Mouse (Mus musculus): Measurements from ENCODE around the gene Man2b1. TPM values are rescaled to one million over a fixed set of nuclear protein-coding genes. Genes with fewer than 3 reads are reported as not detected.
"Not testable (repeated sequence)": the region's sequence is repeated elsewhere in the genome, so short reads cannot be mapped to it uniquely, and the experiment has no call there.

Gene Man2b1
- total RNA-seq, 2 experiments from 2014 or later: 33.8 to 34.5 TPM

DNA sequence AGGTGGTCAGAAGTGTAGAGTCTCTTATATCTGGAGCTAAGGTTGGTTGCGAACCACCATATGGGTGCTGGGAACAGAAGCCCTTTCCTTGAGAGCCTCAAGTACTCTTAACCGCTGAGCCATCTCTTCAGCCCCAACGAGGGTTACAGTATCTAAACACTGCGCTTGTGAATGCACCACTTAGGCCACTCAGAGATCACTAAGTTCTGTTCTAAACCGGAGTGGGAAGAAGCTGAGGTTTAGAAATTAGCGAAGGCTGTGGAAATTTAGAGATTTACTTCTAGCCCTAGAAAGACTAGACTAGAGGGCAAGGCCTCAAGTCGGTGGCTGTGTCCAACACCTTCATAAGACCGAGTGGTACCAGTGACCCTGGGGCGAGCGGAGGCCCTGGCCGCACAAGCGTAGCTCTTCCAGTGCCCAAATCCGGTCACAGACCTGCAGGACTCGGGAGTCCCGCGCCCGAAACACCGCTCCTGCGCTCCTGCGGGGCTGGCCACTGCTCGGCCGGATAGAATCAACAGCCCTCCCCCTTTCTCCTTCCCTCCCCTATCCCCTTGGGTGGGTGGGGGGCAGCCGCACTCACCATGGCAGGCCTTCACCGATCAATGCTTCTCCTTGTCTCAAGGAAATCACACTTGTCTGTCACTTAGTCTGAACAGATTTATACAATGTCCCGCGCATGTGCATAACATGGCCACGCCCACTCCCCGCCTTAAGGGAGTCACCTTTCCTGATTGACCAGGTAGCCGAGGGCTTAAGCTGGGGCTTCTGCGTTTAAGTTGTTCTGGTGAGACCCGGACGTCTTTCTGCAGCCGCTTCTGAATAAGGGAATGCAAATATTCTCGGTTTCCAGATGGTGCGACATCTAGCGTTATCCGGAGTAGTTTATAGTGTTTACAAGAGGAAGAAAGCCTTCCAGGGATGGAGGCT, 36.2 kb downstream of the Man2b1 start:
- DNase-seq (ENCODE audit: low spot score in 2 of 2): peak; percentile 68 to 87

DNA sequence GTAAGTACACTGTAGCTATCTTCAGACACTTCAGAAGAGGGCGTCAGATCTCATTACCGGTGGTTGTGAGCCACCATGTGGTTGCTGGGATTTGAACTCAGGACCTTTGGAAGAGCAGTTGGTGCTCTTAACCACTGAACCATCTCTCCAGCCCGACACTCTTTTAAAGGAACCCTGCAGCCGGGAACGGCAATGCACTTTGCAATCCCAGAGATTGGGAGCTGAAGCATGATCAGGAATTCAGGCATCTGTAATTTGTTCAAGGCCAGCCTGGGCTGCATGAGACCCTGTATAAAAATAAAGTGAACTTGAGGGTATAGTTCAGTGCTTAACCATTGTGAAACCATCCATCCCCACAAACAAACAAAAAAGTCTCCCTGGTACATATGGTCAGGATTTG, 37.2 kb downstream of the Man2b1 start:
- not testable (repeated sequence) for DNase-seq (ENCODE audit: low spot score in 2 of 2)

DNA sequence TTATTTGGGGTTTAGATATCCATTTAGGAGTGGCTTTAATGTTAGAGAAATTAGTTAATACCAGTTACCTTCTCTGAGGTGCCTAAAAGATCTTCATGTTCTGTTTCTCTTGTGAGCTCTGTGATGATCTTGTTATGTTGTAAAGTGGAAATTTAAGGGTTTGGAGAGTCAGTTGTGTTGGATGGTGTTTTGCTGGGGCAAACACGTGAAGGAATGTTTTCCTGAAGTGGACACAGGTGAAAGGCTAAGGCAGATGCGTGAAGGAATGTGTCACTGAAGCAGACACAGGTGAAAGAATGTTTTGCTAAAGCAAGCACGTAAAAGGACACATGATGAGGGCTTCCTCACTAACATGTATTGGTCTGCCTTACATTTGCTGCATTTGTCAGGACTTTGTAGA, 39.9 kb downstream of the Man2b1 start, which contains the start of gene Zfp791:
Gene Zfp791 (minus strand): TSS at position 101 of the 400 bp plus-strand sequence.
- no peak for DNase-seq (ENCODE audit: low spot score in 2 of 2)

DNA sequence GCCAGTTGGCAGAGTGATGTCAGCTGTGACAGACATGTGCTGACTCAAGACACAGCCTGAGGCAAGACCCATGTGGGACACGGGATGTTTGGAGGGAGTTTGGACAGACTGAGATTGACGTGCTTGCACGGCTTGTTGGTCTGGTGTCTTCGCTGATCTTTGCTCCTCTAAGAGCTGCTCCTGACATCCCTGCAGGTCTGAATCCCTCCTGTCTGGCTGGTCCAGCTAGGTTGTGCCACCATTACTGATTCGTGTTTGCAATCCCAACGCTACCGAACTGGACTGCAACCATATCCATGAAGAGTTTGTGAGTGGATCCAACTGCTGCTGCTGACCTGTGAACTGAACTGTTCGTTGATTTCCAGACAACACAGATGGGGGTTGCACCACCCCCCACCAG, 40.6 kb downstream of the Man2b1 start:
- no peak for DNase-seq (ENCODE audit: low spot score in 2 of 2)

DNA sequence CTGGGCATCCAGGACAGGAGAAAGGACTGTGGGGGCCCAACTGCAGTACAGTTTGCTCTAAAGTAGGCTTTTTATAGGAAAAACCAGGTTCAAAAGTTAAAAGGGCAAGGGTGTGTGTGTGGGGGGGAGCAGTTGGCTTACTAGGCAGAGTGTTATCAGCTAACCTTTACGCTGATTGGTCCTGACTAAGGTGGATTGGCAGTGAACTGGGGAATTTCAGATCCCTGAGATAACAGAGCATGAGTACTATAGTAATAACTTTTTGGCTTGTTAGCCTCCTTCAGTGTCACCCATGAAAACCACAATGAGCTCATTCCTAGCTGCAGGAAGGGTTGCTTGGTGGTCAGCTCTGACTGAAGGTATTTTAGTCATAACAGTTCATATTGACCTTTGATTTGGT, 49.3 kb downstream of the Man2b1 start:
- no peak for DNase-seq (ENCODE audit: low spot score in 2 of 2)

DNA sequence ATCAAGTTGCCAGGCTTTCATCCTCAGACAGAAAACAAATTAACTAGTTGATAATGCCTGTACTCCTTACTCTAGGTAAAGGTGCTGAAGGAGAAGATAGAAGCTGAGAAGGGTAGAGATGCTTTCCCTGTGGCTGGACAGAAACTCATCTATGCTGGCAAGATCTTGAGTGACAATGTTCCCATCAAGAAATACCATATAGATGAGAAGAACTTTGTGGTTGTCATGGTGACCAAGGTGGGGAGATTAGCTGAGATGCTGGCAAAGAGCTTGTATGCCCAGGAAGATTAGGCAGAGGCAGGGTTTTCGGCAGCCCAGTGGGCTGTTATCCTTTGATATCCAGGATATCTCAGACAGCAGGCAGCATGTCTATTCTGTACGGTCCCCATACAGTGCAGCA, 52.6 kb downstream of the Man2b1 start:
- DNase-seq (ENCODE audit: low spot score in 2 of 2): not testable (repeated sequence)

DNA sequence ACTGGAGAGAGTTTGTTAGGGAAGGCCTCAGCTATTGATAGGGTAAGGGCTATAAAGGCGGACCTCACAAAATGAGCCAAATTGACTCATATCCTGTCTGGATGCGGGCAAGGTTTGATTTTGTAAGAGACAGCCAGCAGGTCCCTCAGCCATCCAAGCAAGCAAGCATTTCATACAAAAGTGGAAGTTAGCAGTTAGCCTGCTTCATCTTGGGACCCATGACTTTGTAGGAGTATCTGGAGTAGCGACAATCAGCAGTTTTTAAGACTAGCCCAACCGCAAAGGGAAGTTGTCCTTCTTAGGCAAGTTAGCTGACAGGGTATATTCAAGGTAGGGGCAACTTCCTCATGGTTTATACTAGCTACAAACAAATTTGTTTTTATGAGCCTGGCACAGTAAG, 59.4 kb downstream of the Man2b1 start:
- DNase-seq (ENCODE audit: low spot score in 2 of 2): no peak

Small RNA genes within 50 kb of the gene (microRNA-seq; reads per million reads assigned to microRNA genes)
- gene Gm23388 (0 to 0.20 reads per million in 2 experiments), gene Mir7070 (0.74 to 2.0 reads per million in 2 experiments)

Other genes with a start within 250 kb of the Man2b1 start
- gene Rad23a, start 242.6 kb upstream of the Man2b1 start, total RNA-seq (2021): 10 to 100 TPM; 63.8 to 77.0 TPM
- gene Calr, start 236.3 kb upstream of the Man2b1 start, total RNA-seq (2021): 100 to 1,000 TPM; 506 to 521 TPM
- gene Farsa, start 226.3 kb upstream of the Man2b1 start, total RNA-seq (2021): 10 to 100 TPM; 48.8 to 50.1 TPM
- gene Syce2, start 211.2 kb upstream of the Man2b1 start, total RNA-seq (2021): 10 to 100 TPM; 15.7 to 16.5 TPM
- 10 to 100 TPM; 38.3 to 38.5 TPM for gene Gcdh, start 189.3 kb upstream of the Man2b1 start, total RNA-seq (2021)
- gene Klf1, start 181.3 kb upstream of the Man2b1 start, total RNA-seq (2021): under 1 TPM in 1 of 2 experiments, not detected in 1; 0.27 TPM
- gene Dnase2a, start 174.7 kb upstream of the Man2b1 start, total RNA-seq (2021): 1 to 10 TPM; 2.8 to 5.1 TPM
- 10 to 100 TPM; 71.8 to 73.3 TPM for gene Mast1, start 145.9 kb upstream of the Man2b1 start, total RNA-seq (2021)
- 1 to 10 TPM in 1 of 2 experiments, under 1 TPM in 1; 0.87 to 1.1 TPM for gene Rtbdn, start 136.3 kb upstream of the Man2b1 start, total RNA-seq (2021)
- not detected for gene Gm49661, start 113.8 kb upstream of the Man2b1 start, total RNA-seq (2021)
- 100 to 1,000 TPM; 319 to 358 TPM for gene Prdx2, start 113.7 kb upstream of the Man2b1 start, total RNA-seq (2021)
- 10 to 100 TPM; 41.8 to 46.2 TPM for gene Rnaseh2a, start 113.5 kb upstream of the Man2b1 start, total RNA-seq (2021)
- 100 to 1,000 TPM; 102 to 103 TPM for gene Junb, start 104.6 kb upstream of the Man2b1 start, total RNA-seq (2021)
- 1 to 10 TPM; 8.1 to 9.5 TPM for gene Hook2, start 92.7 kb upstream of the Man2b1 start, total RNA-seq (2021)
- not detected for gene Best2, start 68.7 kb upstream of the Man2b1 start, total RNA-seq (2021)
- gene Asna1, start 58.0 kb upstream of the Man2b1 start, total RNA-seq (2021): 100 to 1,000 TPM; 122 to 125 TPM
- 100 to 1,000 TPM; 132 to 133 TPM for gene Trir, start 56.4 kb upstream of the Man2b1 start, total RNA-seq (2021)
- gene Tnpo2, start 46.4 kb upstream of the Man2b1 start, total RNA-seq (2021): 100 to 1,000 TPM; 163 to 179 TPM
- gene Fbxw9, start 23.2 kb upstream of the Man2b1 start, total RNA-seq (2021): 10 to 100 TPM; 19.3 to 19.8 TPM
- gene Gm5741, start 15.3 kb upstream of the Man2b1 start, total RNA-seq (2021): not detected
- 10 to 100 TPM; 53.2 to 56.1 TPM for gene Dhps, start 11.5 kb upstream of the Man2b1 start, total RNA-seq (2021)
- 10 to 100 TPM; 60.9 to 65.6 TPM for gene Wdr83os, start 2.5 kb upstream of the Man2b1 start, total RNA-seq (2021)
- 10 to 100 TPM; 28.1 to 32.3 TPM for gene Wdr83, start 2.0 kb upstream of the Man2b1 start, total RNA-seq (2021)
- 1 to 10 TPM; 6.7 to 7.2 TPM for gene Zfp791, start 39.8 kb downstream of the Man2b1 start, total RNA-seq (2021)
- gene Cks1brt, start 68.7 kb downstream of the Man2b1 start, total RNA-seq (2021): not detected
- not detected for gene Olfr371, start 142.7 kb downstream of the Man2b1 start, total RNA-seq (2021)
- gene Orc6, start 216.4 kb downstream of the Man2b1 start, total RNA-seq (2021): 10 to 100 TPM; 29.1 to 29.6 TPM
- gene Vps35, start 216.5 kb downstream of the Man2b1 start, total RNA-seq (2021): 100 to 1,000 TPM; 126 to 129 TPM

All from layer of hippocampus, adult 18-20 months (tissue).